Mouse (Mus musculus) kidney, adult 18-20 months (tissue): ENCODE measurements at regions not wholly inside any gene's neighbourhood (a gene's known extent, or its start where the extent isn't known, plus 50 kb on each side); places are given as distances from the start of the nearest gene placed in this dataset.

ENCODE experiments used
- DNase-seq: peaks from one replicate; pipeline ENCODE4 v3.0.0; 2021

DNA sequence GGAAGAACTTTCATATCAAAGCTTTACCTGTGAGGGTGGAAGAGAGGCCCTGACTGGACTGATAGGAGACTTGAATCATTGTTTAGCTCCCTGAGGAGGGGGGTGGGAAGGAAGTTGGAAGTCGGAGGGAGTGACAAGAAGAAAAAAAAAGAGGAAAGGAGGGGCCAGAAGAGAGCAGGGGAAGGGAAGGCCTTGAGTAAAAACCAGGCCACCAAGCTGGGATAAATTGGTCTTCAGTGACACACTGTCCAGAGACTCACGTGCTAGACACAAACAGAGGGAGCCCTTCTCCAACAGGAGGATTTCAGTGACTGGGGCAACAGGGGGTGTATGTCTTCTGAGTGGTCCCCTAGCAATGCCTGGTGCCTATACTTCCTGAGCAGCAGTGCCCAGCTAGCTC is 172.9 kb downstream of the Dact1 start:
- DNase-seq, result no peak

DNA sequence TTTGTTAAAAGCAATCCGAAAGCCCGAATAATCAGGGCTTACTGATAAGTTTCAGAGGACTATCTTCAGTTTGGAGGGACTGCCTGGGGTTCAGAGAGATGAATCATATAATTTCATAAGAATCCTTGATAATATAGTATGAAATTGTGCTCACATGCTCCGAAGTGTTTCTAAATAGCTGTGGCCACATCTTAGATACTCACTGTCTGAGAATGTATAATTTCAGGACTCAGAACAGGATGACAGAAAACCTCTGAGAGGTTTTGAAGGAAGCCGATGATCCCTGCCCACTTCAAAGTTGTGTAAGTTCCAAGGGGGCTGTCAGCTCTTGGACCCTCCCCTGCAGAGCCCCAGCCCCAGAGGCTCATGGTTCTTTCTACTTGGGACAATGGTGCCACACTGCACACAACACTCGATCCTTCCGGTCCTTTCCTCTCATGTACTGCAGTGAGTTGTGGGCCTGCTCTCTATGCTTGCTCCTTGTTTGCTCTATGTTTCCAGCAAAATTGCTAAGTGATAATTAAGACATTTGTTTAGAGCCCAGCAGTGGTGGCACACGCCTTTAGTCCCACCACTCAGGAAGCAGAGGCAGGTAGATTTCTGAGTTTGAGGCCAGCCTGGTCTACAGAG is 174.0 kb downstream of the Dact1 start:
- DNase-seq, result no peak

GRCm38 (mm10) chr12:71484286-71484685 is 174.6 kb downstream of the Dact1 start:
- DNase-seq, result no peak

DNA sequence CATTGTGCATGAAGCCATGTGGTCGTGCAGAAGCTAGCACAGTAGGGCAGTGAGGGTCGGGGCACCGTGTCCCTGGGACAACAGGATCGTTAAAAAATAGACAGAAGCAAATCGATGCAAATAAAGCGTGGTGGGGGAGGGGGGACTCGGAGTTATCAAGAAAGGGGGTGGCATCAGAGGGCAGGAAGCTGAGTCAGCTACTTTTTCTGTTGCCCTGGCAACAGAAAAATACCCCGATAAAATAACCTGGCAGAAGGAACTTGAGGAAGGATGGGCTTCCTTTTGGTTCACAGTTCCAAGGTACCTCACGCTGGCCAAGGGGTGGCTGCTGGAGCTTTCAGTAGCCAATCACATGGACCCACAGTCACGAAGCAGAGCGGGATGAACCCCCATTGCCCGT is 176.4 kb downstream of the Dact1 start:
- no peak for DNase-seq

- DNase-seq, result no peak
Measured at GRCm38 (mm10) chr12:71487591-71488435, 178.1 kb downstream of the Dact1 start.

GRCm38 (mm10) chr12:71489295-71489694 is 179.6 kb downstream of the Dact1 start:
- no peak for DNase-seq

GRCm38 (mm10) chr12:71494803-71495293 is 185.2 kb downstream of the Dact1 start:
- DNase-seq, result no peak

DNA sequence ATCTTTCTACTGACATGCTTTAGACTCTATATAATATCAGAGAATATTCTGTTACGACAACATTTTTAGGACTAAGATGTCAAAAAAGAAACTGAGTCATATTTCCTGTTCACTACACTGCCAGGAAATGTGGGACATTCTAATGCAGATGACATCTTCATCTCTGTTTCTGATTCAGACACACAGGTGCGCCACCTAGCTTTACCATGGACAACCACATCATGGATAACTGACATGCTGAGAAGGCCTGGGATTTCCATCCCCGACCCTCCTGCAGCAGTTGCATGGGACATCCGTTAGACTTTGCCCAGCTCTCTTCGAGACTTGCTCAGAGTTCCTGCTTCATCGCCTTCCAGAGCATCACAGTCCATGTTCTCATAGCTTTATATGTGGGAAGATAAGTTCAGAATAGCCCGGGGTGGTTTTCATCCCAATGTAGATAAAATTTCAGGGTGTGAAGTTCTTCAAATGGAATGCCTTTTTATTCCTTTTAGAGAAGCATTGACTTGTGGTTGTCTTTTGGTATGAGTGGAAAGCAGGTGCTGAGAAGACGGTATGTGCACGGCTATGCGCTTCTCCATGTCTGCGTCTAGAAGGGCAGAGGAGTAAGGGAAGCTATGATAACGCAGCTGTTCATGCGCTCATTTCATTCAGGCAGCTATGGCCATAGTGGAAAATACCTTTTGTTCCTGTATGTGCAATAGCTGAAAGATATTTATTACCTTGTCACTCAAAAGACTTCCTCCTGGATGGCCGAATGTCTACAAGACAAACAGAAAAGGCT is 188.8 kb downstream of the Dact1 start:
- peak; percentile 15 for DNase-seq

DNA sequence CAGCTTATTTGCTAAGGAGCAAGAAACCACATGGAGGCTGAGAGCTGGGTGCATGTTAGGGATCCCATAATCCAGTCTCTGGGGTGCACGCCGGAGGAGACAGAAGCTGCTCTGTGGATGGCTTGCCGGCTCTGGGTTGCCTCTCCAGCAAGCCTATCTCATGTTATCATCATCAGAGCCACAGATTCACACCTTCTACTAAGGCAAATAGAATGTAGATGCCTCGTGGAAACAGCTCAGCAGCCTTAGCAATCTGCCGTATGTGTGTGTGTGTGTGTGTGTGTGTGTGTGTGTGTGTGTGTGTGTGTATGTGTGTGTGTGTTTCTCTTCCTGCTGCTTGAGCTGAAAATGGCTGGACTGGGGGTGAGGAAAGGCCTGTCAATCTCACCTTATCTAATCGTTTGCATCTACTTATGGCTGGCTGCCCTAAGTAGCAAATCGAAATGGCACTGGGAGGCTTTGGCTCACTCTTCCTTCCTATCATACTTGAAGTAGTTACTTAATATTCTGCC is 191.7 kb downstream of the Dact1 start:
- no peak for DNase-seq

- DNase-seq, result no peak
Measured at GRCm38 (mm10) chr12:71503265-71503664, 193.6 kb downstream of the Dact1 start.

DNA sequence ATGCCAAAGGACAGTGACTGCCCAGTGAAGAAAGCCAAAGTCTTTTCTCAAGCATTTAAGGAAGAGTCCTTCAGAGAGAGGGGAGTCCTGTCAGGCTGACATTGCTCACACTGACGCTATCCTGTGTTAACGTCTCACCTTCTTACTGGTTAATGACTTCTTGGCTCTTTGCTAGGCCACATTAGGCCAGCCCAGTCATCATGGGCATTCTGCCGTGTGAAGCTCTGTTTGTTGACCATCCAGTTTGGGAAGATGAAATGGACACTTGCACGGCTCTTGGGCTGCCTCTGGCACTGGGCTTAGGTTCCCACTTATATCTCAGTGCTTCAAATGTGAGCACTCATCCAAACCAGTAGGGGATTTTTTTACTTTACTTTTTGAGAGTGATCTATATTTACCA is 196.5 kb downstream of the Dact1 start:
- DNase-seq, result no peak

DNA sequence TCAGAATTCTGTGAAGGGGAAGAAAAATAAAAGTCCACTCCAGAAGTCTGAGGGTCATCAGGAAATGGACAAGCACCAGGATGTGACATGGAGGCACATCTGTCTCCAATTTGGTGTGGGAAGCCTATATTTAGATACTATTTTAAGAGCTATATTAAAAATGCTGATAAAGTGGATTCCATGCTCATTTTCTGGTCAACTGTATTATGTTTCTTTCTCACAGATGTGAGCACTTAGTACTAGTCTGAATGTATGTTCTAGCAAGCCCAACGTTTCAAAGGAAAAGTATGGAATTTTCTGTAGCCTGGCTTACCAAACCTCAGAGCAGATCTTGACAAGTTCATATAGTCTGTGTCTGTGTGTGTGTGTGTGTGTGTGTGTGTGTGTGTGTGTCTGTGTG is 197.0 kb downstream of the Dact1 start:
- no peak for DNase-seq

DNA sequence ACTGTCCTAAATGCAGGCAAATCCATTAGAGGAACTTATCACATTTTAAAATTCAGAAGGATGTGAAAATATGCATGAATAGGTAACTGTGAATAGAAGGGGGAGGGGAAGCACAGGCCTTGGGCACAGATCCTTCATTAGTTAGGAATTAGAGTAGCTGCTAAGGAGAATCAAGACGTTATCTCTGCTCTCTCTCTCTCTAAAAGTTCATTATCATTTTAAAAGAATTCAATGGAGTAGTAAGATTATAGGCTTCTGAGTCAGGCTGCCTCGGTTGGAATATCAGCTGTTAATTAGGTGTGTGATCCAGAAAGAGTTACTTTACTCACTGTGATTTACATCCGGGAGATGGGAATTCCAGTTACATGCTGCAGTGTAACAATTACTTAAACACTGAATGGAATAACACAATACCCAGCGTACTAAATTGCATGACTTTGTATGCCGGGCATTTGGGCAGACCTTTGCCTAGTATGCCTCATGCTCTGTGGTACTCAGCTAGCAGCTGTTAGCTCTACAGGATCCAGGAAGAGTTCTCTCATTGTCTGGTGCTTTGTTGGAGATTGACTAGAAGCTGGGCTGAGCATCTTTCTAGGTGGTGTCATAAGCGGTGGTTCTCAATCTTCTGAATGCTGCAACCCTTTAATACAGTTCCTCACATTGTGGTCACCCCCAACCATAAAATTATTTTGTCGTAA is 203.4 kb downstream of the Dact1 start:
- no peak for DNase-seq

- DNase-seq, result no peak
Measured at GRCm38 (mm10) chr12:71519520-71519919, 209.8 kb downstream of the Dact1 start.

- no peak for DNase-seq
Measured at GRCm38 (mm10) chr12:71521936-71522335, 212.3 kb downstream of the Dact1 start.

GRCm38 (mm10) chr12:71522451-71522850 is 212.8 kb downstream of the Dact1 start:
- DNase-seq, result no peak

GRCm38 (mm10) chr12:71524156-71524555 is 214.5 kb downstream of the Dact1 start:
- DNase-seq, result no peak

GRCm38 (mm10) chr12:71525255-71525927 is 215.7 kb downstream of the Dact1 start:
- no peak for DNase-seq

DNA sequence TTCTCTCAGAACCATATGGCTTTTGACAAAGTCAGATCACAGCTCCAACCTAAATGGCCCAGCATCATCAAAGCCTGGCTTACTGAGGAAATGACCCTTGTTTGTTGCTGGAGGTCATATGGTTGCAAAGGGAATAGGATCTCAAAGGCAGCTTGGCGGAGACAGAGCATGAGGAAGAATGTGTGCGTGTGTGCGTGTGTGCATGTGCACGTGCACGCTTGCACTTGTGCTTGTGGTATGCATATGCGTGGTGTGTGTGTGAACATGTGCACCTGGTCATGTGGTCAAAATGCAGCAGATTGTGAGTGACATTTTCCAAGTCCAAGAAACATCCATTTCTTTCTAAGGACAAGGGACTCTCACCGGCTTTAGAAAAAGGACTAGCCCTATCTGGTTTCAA is 216.9 kb downstream of the Dact1 start:
- DNase-seq, result no peak

GRCm38 (mm10) chr12:71532161-71532560 is 222.5 kb downstream of the Dact1 start:
- DNase-seq, result no peak

- DNase-seq, result no peak
Measured at GRCm38 (mm10) chr12:71532708-71533450, 223.2 kb downstream of the Dact1 start.
